Mouse (Mus musculus): ENCODE data around the gene Tekt1.

Tekt1 gene

GRCm38 (mm10) chr11:72339716-72340115 is 22.5 kb downstream of the Tekt1 start:
- DNase-seq = no peak

GRCm38 (mm10) chr11:72338437-72338871 is 23.8 kb downstream of the Tekt1 start:
- no peak for DNase-seq

- no peak for DNase-seq
Measured at GRCm38 (mm10) chr11:72336726-72337125, 25.5 kb downstream of the Tekt1 start.

- no peak for DNase-seq
Measured at GRCm38 (mm10) chr11:72334653-72335052, 27.6 kb downstream of the Tekt1 start.

- no peak for DNase-seq
Measured at GRCm38 (mm10) chr11:72332951-72333667, 29.1 kb downstream of the Tekt1 start.

GRCm38 (mm10) chr11:72325701-72326100 is 36.5 kb downstream of the Tekt1 start:
- no peak for DNase-seq

- DNase-seq = peak; percentile 17
Measured at GRCm38 (mm10) chr11:72324431-72324830, 37.8 kb downstream of the Tekt1 start.

GRCm38 (mm10) chr11:72318026-72318425 is 44.2 kb downstream of the Tekt1 start:
- no peak for DNase-seq

GRCm38 (mm10) chr11:72314151-72314895 is 47.9 kb downstream of the Tekt1 start, which contains the start of gene Fbxo39:
TSS of gene Fbxo39 (plus strand) at chr11:72314444.
- DNase-seq = no peak

GRCm38 (mm10) chr11:72311355-72312001 is 50.8 kb downstream of the Tekt1 start:
- no peak for DNase-seq

- DNase-seq = no peak
Measured at GRCm38 (mm10) chr11:72310491-72310890, 51.8 kb downstream of the Tekt1 start.

- no peak for DNase-seq
Measured at GRCm38 (mm10) chr11:72308982-72309381, 53.3 kb downstream of the Tekt1 start.

- no peak for DNase-seq
Measured at GRCm38 (mm10) chr11:72307461-72307860, 54.8 kb downstream of the Tekt1 start.

GRCm38 (mm10) chr11:72302230-72302629 is 60.0 kb downstream of the Tekt1 start:
- no peak for DNase-seq

- peak; percentile 48 for DNase-seq
Measured at GRCm38 (mm10) chr11:72301334-72301733, 60.9 kb downstream of the Tekt1 start, which contains the start of gene Xaf1. TSS of gene Xaf1 (plus strand) at chr11:72301629.
